Mouse (Mus musculus): Measurements from ENCODE around the gene Mvb12b.

- TF ChIP-seq CTCF (IDR thresholded peaks at IDR 0.05; ENCODE audit: extremely low read depth, insufficient read depth, insufficient read length, insufficient replicate concordance): no peak
- no peak for TF ChIP-seq POLR2A (IDR thresholded peaks at IDR 0.05; ENCODE audit: low read depth, low read length)
These were observed 181.3 kb downstream of the Mvb12b start for GRCm38 (mm10) chr2:33706403-33706802.
